Mouse (Mus musculus): Measurements from ENCODE around the gene Jak1.

The Jak1 gene

DNA sequence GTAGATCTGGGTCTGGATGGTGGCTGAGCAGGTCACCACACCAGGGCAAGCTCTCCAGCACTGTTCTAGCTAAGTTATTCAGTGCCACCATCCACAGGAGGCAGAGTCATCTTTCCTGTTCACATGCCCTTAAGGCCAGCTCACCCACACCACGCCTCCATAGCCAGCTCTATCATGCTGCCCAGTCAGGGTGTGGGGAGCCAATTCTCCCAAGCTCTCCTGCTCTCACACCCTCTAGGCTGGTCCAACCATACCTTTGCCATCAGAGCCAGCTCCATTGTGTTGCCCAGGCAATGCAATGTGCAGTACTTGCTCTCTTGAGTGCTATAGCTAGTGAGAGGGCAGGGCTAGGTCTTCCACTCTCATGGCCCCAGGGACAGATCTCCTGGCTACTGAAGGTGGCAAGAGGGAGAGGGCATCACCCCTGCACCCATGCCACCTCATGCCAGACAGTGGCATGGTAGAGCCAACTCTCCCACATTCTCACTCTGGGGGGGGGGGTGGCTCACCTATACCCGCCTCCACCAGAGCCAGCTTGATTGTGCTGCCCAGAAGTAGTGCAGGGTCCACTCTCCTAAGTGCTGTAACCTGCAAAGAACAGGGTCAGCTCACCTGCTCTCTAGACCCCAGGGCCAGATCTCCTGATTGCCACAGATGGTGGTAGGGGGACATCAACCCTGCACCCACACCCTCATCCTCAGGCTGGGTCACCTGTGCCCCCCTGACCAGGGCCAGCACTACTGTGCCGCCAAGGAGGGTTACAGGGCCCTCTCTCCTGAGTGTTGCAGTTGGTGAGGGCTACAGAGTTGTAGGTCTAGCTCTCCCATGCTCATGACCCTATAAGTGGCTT, 25.5 kb downstream of the Jak1 start:
- no peak for DNase-seq (ENCODE audit: extremely low read depth, low read depth, low spot score)

DNA sequence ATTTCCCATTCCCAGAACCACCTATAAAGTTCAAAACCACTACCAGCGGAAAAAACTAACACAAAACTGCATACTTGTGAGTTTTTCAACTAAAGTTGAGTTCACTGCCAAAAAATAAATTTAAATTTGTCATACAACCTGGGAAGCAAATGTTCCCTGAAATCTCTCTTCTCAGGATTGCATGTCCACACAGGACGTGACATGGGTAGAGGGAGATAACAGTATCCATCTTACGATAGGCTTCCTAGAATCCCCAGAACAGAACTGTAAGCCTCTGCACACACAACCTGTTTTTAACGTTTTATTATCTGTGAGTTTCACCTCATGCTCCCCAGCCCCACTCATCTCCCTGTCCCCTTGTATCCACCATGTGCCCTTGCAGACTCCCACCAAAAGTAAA, 26.5 kb downstream of the Jak1 start:
- no peak for DNase-seq (ENCODE audit: extremely low read depth, low read depth, low spot score)

DNA sequence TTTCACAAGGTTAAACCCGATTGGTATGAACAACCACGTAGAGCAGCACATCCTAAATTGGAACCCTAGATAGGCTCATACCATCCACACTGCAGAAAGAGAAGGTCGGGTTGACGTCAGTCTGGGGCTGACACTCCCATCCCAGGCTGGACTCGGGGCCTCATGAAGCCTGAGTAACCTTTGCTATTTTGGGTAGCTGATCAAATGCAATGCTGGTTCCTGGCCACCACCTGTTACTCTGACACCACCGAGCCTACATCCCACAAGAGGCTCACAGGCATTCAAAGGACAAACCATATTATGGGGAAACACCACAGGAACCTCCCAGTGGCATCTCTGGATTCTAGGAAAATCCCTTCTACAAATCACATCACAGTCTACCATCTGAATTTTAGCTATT, 28.3 kb downstream of the Jak1 start:
- DNase-seq (ENCODE audit: extremely low read depth, low read depth, low spot score), result no peak

DNA sequence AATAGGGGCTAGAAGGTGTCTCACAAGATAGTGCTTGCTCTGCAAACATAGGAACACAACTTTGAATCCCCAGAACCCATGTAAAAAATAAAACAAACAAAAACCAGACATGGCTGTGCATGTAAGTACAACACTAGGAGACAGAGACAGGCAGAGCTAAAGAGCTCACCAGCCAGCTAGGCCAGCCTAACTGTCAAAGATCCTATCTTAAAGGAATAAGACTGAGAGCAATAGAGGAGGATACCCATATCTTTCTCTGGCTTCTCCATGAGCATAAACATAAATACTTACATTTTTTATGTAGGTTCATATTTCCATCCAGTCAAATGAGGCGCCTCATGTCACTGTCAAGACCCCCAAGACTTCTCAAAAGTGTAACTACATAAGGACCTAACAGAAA, 29.1 kb downstream of the Jak1 start:
- DNase-seq (ENCODE audit: extremely low read depth, low read depth, low spot score), result no peak

DNA sequence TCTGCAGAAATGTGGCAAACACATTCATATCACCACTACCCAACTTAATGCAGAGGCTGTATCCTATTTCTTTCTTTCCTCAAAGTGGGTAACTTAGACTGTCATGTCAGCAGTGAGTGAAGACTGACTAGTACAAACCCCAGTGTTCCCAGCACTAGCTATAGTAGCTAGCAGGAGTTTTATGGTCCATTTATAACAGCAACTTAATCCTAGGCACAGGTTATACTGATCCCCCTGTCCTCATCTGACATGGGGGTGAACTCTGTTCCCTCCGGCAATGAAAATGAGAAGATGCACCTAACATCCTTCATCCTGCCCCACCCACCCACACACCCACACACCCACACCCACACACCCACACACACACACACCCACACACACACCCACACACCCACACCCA, 30.3 kb downstream of the Jak1 start:
- DNase-seq (ENCODE audit: extremely low read depth, low read depth, low spot score), result no peak

DNA sequence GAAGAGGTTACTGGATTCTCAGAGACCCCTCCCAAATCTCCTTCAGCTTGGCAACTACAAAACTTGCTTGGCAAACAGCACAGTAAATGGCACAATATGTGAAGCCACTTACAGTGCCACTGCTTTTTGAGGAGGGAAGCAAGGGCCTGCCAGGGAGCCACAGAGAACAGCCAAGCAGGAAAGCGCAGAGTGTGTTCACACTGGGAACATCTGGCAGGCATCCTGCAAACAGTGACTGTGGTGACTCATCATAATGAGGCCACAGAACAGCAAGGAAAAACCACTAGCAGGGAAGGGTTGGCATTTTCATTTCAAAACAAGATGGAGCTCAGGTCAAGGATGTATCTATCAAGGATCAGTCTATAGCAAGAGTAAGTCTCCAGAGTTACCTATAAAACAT, 30.8 kb downstream of the Jak1 start:
- DNase-seq (ENCODE audit: extremely low read depth, low read depth, low spot score), result no peak

DNA sequence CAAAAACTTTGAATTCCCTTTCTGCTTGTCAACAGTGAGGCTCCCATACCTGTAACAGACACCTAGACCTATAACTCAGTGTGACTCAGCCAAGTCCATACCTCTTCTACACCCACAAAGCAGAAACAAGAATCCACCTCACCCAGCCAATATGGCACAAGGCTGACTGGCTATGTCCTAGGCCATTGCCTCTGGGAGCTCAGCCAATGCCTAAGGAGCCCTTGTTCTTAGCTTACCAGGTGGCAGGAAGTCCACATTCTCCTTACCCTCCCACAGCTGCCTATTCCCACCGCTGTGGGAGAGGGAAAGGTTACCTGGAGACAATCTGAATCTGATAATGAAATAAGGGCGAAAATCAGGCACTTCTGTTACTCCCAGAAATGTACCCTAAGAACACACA, 34.5 kb downstream of the Jak1 start:
- peak; percentile 67 for DNase-seq (ENCODE audit: extremely low read depth, low read depth, low spot score)

DNA sequence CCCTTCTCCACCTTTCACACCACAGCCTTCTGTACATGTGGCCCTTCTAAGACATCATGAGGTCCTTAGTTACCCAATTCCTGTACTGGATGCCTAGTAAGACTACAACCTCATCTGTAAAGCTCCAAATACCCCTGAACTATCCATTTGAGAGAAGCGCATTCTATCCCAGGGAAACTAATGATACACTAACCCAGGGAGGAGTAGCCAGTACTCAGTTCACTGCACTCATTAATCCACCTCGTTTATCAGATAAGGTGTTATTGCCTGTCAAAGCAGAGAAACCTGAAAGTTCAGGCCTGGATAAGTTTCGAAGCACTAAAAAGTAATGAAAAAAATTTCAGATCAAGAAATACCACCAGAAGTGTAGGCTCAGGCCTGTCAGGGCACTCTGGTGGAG, 37.7 kb downstream of the Jak1 start:
- no peak for DNase-seq (ENCODE audit: extremely low read depth, low read depth, low spot score)

DNA sequence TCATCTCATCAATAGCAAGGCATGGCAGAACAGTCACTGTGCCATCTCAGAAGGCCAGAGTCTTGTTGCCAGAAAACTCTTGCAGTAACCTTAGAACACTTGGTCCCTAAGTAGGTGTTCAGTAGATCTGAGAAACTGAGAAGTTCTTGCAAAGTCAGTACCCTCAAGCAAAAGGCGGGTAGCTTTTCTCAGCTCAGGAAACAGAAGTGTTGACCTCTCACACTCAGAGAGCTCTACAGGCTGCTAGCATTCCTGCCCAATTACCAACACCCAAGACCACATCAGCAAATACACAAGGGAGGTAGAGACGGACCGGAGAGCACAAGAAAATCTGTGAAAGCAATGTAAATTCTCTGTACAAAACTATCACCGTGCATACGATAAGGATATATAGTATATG, 39.1 kb downstream of the Jak1 start:
- DNase-seq (ENCODE audit: extremely low read depth, low read depth, low spot score), result no peak

DNA sequence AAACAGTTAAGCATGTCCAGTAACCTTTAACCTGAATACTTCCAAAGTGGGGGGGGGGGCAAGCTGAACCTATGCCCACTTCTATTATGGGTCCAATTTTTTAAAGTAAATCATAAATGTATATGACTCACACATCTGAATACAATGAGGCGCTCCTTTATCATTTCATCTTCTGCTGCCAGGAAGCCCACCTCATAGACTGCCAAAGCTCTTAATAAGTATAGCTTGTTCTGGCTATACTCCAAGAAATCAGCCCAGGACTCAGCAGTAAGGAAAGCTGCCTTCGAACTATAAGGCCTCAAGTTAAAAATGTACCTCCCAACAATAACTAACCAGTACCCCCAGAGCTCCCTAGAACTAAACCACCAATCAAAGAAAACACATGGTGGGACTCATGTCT, 44.1 kb downstream of the Jak1 start:
- DNase-seq (ENCODE audit: extremely low read depth, low read depth, low spot score), result no peak

DNA sequence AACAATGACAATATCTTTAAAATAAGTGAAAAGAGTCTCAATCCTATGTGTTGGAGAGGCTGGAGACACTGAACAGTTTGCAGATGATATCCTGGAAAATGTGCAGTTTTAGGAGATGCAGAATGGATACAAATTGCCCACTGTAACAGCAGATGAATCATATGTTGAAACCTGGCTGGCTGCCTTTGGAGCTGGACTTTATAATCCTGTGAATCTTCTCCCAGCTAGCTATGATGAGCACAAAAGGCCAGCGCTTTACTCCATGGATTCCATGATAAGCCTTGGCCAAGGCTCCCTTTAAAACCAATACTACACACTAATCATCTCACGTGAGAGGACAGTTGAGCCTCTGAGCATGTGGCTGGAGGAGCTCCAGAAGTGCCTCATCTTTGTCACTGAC, 45.2 kb downstream of the Jak1 start:
- DNase-seq (ENCODE audit: extremely low read depth, low read depth, low spot score), result no peak

DNA sequence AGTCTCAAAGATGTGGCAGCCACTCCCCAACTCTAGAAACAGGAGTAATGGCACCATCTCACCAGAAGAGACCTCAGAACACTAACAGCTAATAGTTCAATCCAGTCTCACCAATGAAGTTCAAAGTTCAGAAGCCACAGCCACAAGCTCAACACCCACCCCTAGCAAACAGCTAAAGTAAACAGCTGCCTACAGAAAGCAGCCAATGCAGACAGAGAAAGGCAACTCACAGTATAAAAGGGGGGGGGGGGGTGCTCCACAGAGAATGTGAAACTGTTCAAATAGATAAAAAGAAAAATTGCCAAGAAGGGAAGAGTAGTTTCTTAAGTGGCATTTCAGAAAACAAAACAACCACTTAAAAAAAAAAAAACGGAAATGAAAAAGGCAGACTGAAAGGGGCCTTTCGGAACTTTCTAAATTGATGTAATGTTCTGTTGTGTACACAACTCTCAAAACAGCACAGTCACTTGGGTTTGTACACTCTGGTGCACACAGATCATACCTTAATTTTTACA, 48.0 kb downstream of the Jak1 start:
- DNase-seq (ENCODE audit: extremely low read depth, low read depth, low spot score), result no peak

DNA sequence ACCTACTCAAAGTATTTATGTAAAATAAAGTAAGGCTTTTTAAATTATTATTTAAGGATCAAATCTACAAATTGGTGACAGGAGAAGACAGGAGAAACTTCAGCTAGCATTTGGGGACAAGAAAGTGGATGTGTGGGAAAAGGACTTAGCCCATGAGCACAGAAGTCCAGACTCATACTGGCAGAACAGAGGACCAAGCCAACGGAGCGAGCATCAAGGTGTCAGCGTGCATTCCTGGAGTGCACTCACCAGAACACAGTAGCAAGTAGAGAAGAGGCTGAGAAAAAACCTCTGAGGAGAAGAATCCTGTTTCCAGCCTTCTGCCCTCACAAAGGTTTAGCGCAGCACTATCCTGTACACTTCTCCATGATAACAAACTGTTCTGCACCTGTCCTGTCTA, 48.8 kb downstream of the Jak1 start:
- no peak for DNase-seq (ENCODE audit: extremely low read depth, low read depth, low spot score)

DNA sequence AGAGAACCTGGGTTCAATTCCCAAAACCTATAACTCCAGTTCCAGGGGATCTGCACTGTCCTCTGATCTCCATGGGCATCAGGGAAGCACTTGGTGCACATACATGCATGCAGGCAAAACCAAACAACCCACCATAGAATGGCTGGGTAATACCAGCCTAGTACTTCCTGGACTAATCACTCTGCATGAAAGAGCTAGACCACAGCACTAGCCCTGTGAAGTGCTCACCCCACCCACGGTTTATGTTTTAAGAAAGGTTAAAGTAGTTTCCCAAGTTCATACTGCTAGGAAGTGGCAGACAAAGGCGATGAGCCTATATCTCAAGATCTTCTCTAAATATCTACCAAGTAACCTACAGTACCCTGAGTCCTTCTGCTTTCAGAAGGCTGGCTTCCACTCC, 51.6 kb downstream of the Jak1 start:
- DNase-seq (ENCODE audit: extremely low read depth, low read depth, low spot score), result no peak

DNA sequence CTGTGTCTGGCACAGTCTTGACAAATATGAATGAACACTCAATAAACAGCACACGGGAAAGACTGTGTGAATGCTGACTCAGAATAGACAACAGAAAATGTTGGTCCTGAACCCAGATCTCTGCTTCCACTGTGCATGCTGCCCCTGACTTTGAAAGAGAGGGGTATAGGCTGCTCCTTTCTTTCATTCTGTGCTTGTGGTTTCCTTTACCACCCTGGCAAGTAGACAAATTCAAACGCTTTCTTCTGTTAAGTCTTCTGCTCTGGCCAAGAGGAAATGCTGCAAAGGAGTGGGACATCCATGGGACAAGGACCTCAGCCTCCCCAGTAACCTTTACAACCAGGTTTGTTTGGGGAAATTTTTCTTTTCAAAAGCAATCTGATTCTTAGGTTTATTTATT, 57.6 kb downstream of the Jak1 start:
- no peak for DNase-seq (ENCODE audit: extremely low read depth, low read depth, low spot score)

DNA sequence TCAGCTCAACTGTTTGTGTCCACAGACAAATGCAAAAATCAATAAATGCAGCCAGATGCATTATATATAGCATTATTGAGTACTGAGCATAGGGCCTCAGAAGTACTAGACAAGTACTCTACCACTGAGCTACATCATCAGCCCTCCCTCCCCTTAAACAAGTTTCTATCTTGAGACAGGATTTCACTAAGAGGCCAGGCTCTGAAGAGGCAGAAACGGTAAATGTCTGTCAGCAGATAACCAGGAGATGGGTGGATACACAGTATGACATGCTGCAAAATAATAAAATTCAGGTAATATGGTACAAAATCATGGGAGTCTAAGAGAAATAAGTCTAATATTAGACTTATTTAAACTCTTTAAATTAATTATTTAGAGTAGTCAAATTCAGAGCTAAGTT, 61.6 kb downstream of the Jak1 start:
- DNase-seq (ENCODE audit: extremely low read depth, low read depth, low spot score), result no peak

DNA sequence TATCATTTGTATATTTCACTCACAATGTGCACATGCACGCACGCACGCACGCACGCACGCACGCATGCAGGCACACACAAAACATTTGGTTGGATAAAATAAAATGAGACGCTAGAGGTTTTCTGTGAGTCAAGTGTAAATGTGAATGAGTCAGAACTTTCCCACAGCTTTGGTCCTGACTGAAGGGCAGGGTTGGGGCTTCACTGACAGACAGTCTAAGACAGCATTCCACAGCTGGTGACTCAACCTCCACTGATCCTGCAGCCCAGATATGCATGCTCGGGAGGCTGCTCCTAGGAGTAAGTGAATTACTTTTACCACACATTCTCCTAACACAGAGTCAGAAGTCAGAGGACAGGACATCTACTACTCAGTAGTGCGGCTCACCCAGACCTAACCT, 62.5 kb downstream of the Jak1 start:
- DNase-seq (ENCODE audit: extremely low read depth, low read depth, low spot score), result no peak

DNA sequence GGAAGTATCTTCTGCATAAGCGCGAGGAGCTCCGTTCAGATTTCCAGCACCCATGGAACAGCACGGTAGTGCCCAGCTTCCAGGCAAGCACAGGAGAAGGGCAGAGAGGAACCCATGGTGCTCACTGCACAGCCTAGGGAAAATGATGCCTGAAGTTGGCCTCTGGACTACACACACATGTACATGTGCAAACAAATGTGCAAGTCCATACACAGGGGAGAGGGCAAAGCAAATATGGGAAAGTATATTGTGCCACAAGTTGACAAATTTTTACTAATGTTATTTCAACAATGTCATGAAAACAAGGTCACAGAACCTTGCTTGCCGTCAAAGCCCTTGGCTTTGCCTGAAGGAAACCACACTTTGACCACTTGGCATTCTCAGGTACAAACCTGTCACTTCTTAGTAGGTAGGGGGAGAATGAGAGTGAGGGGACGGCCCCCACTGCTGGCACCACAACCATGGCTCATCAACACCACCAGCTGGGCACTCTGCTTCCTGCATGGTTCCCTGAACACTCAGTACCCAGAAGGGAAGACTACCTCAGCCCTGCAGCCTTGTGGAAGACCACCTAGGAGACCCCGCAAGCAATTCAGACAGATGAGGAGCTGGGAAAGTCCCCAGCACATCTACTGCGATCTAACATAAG, 65.5 kb downstream of the Jak1 start:
- DNase-seq (ENCODE audit: extremely low read depth, low read depth, low spot score), result no peak

DNA sequence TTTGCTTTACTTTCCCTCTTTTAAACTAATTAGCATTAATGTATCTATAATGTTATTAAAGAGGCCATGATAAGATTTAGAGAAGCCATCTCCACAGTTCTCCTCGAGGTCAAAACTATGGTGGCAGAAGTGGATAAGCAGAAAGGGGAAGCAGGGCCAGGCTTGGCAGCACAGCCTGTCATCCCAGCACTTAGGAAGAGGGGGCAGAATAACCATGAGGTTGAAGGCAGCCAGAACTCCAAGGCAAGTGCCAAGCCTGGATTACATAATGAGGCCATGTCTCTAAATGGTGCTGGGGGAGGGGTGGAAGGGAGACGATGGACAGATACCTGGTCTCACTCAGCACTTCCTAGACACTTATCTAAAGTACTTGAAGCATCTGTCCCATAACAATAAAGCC, 66.7 kb downstream of the Jak1 start:
- peak; percentile 33 for DNase-seq (ENCODE audit: extremely low read depth, low read depth, low spot score)

DNA sequence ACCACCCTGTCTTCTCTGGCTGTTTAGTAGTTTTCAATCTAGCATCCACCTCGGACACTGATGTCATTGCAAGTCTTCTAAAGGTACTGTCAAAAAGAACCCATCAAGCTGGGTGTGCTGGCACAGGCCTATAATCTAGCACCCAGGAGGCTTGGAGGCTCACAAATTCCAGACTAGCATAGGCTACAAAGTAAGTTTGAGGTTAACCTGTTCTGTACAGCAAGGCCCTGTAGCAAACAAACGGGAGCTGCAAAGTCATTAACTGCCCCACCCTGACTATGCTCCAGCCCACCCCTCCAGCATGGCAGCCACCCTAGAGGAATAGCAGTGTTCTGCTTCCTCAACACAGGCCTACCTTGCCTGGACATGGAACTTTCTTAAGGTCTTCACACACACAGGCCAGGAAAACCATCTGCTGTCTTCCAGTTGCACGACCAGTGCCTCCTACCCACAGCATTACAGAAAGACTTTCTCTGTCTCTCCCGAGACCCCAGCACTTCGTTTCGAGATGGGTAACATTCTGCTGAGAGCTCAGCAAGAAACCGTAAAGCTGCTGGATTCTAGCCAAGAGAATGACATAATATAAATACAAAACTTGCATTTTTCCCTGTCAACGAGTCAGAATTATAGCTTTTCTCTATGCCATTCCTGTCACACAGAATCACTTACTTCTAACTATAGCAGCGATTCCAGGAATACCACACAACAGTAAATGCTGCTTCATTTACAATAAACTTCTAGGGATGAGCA, 67.5 kb downstream of the Jak1 start:
- no peak for DNase-seq (ENCODE audit: extremely low read depth, low read depth, low spot score)

DNA sequence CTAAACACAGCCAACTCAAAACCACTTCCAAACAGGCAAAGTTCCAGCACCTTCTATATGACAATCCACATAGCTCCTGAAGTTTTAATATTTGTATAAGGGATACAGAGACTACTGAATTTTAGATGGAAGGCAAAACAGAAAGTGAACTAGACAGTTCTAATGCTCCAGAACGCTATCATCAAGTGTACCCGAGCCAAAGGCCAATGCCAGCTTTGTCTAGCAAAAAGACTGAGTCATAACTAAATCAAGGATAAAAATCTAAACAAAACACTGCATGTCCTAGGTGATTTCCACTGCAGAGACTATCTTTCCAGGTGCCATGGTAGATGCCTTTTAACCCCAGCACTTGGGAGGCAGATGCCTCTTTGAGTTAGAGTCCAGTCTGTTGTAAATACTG, 68.7 kb downstream of the Jak1 start:
- peak; percentile 10 for DNase-seq (ENCODE audit: extremely low read depth, low read depth, low spot score)

DNA sequence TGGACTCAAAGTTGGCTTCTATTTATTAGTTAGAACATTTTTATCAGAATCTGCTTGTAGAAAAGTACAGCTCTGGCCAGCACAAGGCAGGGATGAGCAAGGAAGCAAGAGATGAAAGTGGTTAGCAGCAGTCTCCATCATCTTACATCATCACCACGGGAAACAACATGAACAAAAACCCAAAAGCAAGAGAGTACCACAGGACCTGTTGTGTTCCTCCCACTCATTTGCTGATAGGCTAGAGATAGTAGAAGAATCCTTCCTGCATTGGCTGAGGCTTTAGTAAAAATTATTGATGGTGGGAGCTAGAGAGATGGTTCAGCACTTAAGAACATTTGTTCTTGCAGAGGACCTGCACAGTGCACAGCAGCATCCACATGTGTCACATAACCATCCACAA, 70.9 kb downstream of the Jak1 start:
- no peak for DNase-seq (ENCODE audit: extremely low read depth, low read depth, low spot score)
